Mouse (Mus musculus) myocyte (in vitro differentiated cells): ENCODE measurements around the gene Tspan18.

Experiments
- MYOD1 ChIP-seq, 3 experiments: IDR thresholded peaks; one replicate each; pipeline ENCODE4 v1.6.1; 2011; ENCODE audit warnings: control low read depth in 2 of 3, low read depth in 2 of 3, mild to moderate bottlenecking in 2 of 3, moderate library complexity in 1 of 3; ENCODE audit not compliant: insufficient read length in 2 of 3, control insufficient read depth in 1 of 3
- MYOG ChIP-seq, 3 experiments: IDR thresholded peaks; one replicate each; pipeline ENCODE4 v1.6.1; 2011; ENCODE audit warnings: control low read depth in 2 of 3, low read depth in 2 of 3, mild to moderate bottlenecking in 2 of 3; ENCODE audit not compliant: insufficient read length in 2 of 3, control insufficient read depth in 1 of 3, insufficient read depth in 1 of 3
- POLR2A ChIP-seq: IDR thresholded peaks from one replicate; pipeline ENCODE4 v1.6.1; 2011; ENCODE audit warnings: low read depth, mild to moderate bottlenecking, control low read depth, moderate library complexity; ENCODE audit not compliant: insufficient read length
- SRF ChIP-seq: IDR thresholded peaks from one replicate; pipeline ENCODE4 v1.6.1; 2011; ENCODE audit warnings: low read depth; ENCODE audit not compliant: control insufficient read depth, insufficient read length
- TCF12 ChIP-seq: IDR thresholded peaks from one replicate; pipeline ENCODE4 v1.6.1; 2011; ENCODE audit warnings: mild to moderate bottlenecking, control low read depth; ENCODE audit not compliant: poor library complexity, insufficient read depth, severe bottlenecking

GRCm38 (mm10) chr2:93212865-93213264 is 121.4 kb downstream of the Tspan18 start:
- TF ChIP-seq POLR2A (no peak), TCF12 (no peak), MYOG (IDR thresholded peaks at IDR 0.05; ENCODE audit: control insufficient read depth in 1 of 3, insufficient read depth in 1 of 3, insufficient read length in 2 of 3, low read depth in 2 of 3) (no peak), SRF (no peak), MYOD1 (IDR thresholded peaks at IDR 0.05; ENCODE audit: control insufficient read depth in 1 of 3, insufficient read length in 2 of 3, low read depth in 2 of 3) (no peak)
